9 mouse cellular contexts compared by ENCODE assay signal in the genomic region with DNA sequence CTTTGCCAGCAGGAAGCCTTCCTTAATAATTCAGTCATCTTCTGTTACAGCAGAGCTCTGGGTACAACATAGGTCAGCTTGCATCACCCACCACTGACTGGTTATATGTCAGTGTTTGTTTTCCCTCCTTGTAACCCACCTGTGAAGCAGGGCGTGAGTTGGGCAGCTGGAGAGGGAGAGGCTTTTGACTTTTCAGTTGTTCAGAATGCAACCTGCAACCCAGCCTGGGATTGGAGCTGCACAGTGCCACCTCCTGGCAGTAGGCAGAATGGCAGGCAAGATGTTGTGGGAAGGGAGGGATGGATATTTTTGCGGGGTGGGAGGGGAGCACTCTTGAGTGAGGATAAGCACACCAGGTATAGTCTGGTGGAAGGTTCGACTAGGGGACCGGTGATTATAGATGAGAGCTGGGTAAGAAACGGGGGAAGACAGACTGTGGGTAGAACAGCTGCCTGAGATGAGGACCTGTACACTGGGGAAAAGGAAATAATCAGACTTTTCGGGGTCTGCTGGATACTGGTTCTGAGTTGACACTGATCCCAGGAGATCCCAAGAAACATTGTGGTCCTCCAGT. TPM values are rescaled to one million over a fixed set of nuclear protein-coding genes. Genes with fewer than 3 reads are reported as not detected.
DNase-seq lines count a peak whose midpoint lies in the region; ATAC-seq and TF ChIP-seq lines count a peak whose summit lies in the region.
"Had no signal": no experiment of that assay in that cellular context is flagged by ENCODE, and none has a peak within 500 bp of the region (broad histone marks: within the 10 kb centered on the region; RNA-seq: fewer than 3 reads in every experiment).

No protein-coding gene starts in this region.

- peaks cover 0 to 5% of the 10 kb centered on the region in 2 experiments; a peak in 1 of 4 replicates for H3K4me1 ChIP-seq in MEL (ENCODE audit: control insufficient read depth in 1 of 2, insufficient read depth in 2 of 2, low read length in 2 of 2)
- H3K4me1 ChIP-seq in heart, postnatal 0 days (ENCODE audit: control insufficient read depth, insufficient read depth), result no peaks in the 10 kb centered on the region
- H3K4me1 ChIP-seq in small intestine, adult 2 months (ENCODE audit: control insufficient read depth, insufficient read depth, insufficient read length, low read length), result peaks cover 4% of the 10 kb centered on the region; the same call in 1 of the 2 replicates
- H3K4me1 ChIP-seq: limb, embryonic 12.5 days had no signal

- 18% methylated on average over 6 of the region's 6 CpGs for WGBS in heart, postnatal 0 days
- 18% methylated on average over 6 of the region's 6 CpGs for WGBS in small intestine, adult 2 months

- TF ChIP-seq CTCF in MEL (IDR thresholded peaks at IDR 0.05 in 2 of 3, conservative IDR thresholded peaks at IDR 0.05 in 1 of 3; ENCODE audit: control insufficient read depth in 1 of 3, insufficient read depth in 1 of 3, low read depth in 2 of 3, low read length in 3 of 3, poor library complexity in 1 of 3, severe bottlenecking in 1 of 3), result peak; percentile 95 to 97 (median 97)
- TF ChIP-seq CTCF in heart, postnatal 0 days (IDR thresholded peaks at IDR 0.05; ENCODE audit: low read depth), result peak; percentile 96
- peak; percentile 86 for TF ChIP-seq CTCF in left cerebral cortex, adult 2 months (IDR thresholded peaks at IDR 0.05)
- TF ChIP-seq CTCF in small intestine, adult 2 months (IDR thresholded peaks at IDR 0.05; ENCODE audit: extremely low read depth, insufficient read length, insufficient replicate concordance, low read depth, low read length), result peak; percentile 93; the same call in 1 of the 2 replicates

- H3K9ac ChIP-seq in MEL (ENCODE audit: control insufficient read depth, low read depth, low read length, poor library complexity, severe bottlenecking), result no peak overlapping the region
- no peak overlapping the region for H3K9ac ChIP-seq in heart, postnatal 0 days (replicated peaks; ENCODE audit: low read depth, low read length)
- H3K9ac ChIP-seq: limb, embryonic 12.5 days had no signal

- no peaks in the 10 kb centered on the region for H3K27me3 ChIP-seq in MEL (ENCODE audit: control insufficient read depth in 1 of 2, insufficient read depth in 2 of 2, low read length in 2 of 2)
- 0 out of 2 replicates have a peak, but pooled peaks cover 12% of the 10 kb centered on the region for H3K27me3 ChIP-seq in heart, postnatal 0 days (ENCODE audit: control insufficient read depth, insufficient read depth, low read length)
- no peaks in the 10 kb centered on the region for H3K27me3 ChIP-seq in small intestine, adult 2 months (ENCODE audit: control insufficient read depth, insufficient read depth, low read length)

- no peak overlapping the region for H3K27ac ChIP-seq in MEL (ENCODE audit: control insufficient read depth, low read depth, low read length)
- no peak overlapping the region for H3K27ac ChIP-seq in heart, postnatal 0 days (ENCODE audit: low read depth)
- no peak overlapping the region for H3K27ac ChIP-seq in left cerebral cortex, adult 2 months
- H3K27ac ChIP-seq in small intestine, adult 2 months (ENCODE audit: insufficient read depth, low read depth, low read length), result no peak overlapping the region
- H3K27ac ChIP-seq: limb, embryonic 12.5 days had no signal

- TF ChIP-seq RAD21 in MEL (IDR thresholded peaks at IDR 0.05; ENCODE audit: low read depth, low read length), result peak; percentile 81

- ATAC-seq in heart, postnatal 0 days (ENCODE audit: insufficient read depth, low read depth), result no peak
- ATAC-seq in megakaryocyte-erythroid progenitor cell, adult 5-6 weeks (replicated peaks; ENCODE audit: low FRiP score, low TSS enrichment, poor library complexity, severe bottlenecking), result peak; percentile 54

- no peak overlapping the region for H3K4me3 ChIP-seq in MEL (ENCODE audit: control insufficient read depth in 1 of 2, insufficient read depth in 1 of 2, low read depth in 2 of 2, low read length in 2 of 2)
- no peak overlapping the region for H3K4me3 ChIP-seq in heart, postnatal 0 days (ENCODE audit: low read depth, low read length)
- no peak overlapping the region for H3K4me3 ChIP-seq in left cerebral cortex, adult 2 months
- H3K4me3 ChIP-seq in small intestine, adult 2 months (ENCODE audit: low read depth, low read length), result no peak overlapping the region
- H3K4me3 ChIP-seq: limb, embryonic 12.5 days had no signal

- H3K79me2 ChIP-seq in MEL (ENCODE audit: control insufficient read depth, insufficient read depth, low read length, poor library complexity), result no peaks in the 10 kb centered on the region

- peak; percentile 95 for DNase-seq in heart, adult 11 months
- no peak for DNase-seq in heart, postnatal 25 days (ENCODE audit: low spot score)
- DNase-seq in MEL (ENCODE audit: low read depth, low spot score), result peak; percentile 81
- DNase-seq in cerebellum, postnatal 4 days (ENCODE audit: low spot score in 2 of 2), result peak; percentile 50 to 65
- peak; percentile 34 for DNase-seq in heart, postnatal 0 days (ENCODE audit: low spot score)
- DNase-seq in left cerebral cortex, adult 2 months (ENCODE audit: extremely low spot score in 1 of 2, low spot score in 2 of 2), result peak; percentile 51 to 65

- peaks cover 0 to 3% of the 10 kb centered on the region in 2 experiments; a peak in 1 of 4 replicates for H3K36me3 ChIP-seq in MEL (ENCODE audit: control insufficient read depth in 1 of 2, insufficient read depth in 2 of 2, low read length in 2 of 2)
- H3K36me3 ChIP-seq in heart, postnatal 0 days (replicated peaks; ENCODE audit: control insufficient read depth, insufficient read depth, low read length), result no peaks in the 10 kb centered on the region
- no peaks in the 10 kb centered on the region for H3K36me3 ChIP-seq in small intestine, adult 2 months (ENCODE audit: control insufficient read depth, insufficient read depth, low read length)
- H3K36me3 ChIP-seq: limb, embryonic 12.5 days had no signal

- H3K4me2 ChIP-seq in heart, postnatal 0 days (ENCODE audit: low read depth, low read length), result no peak overlapping the region
- H3K4me2 ChIP-seq: limb, embryonic 12.5 days had no signal

- no peaks in the 10 kb centered on the region for H3K9me3 ChIP-seq in MEL (replicated peaks; ENCODE audit: insufficient read depth, low read length)
- H3K9me3 ChIP-seq in heart, postnatal 0 days (replicated peaks; ENCODE audit: control insufficient read depth, low read length), result no peaks in the 10 kb centered on the region
- H3K9me3 ChIP-seq: limb, embryonic 12.5 days had no signal

- no peak for TF ChIP-seq POLR2A in MEL (IDR thresholded peaks at IDR 0.05; ENCODE audit: control insufficient read depth in 1 of 2, insufficient read depth in 1 of 2, low read depth in 1 of 2, low read length in 2 of 2, poor library complexity in 1 of 2)
- no peak for TF ChIP-seq POLR2A in small intestine, adult 2 months (IDR thresholded peaks at IDR 0.05; ENCODE audit: low read depth, low read length)

- intact Hi-C loops in heart, postnatal 25 days (cut with DNase I), result loop anchor here (1.0 to 5.0 kb wide), 3 partner anchors 38 to 88 kb away; no protein-coding TSS in a partner anchor
- intact Hi-C loops in left cerebral cortex, adult 2 months (cut with DNase I), result loop anchor here (1.0 kb wide), 1 partner anchor 38 kb away; no protein-coding TSS in a partner anchor

- TF ChIP-seq EP300 in MEL (IDR thresholded peaks at IDR 0.05; ENCODE audit: low read depth in 1 of 2, low read length in 2 of 2), result no peak
- no peak for TF ChIP-seq EP300 in heart, postnatal 0 days (IDR thresholded peaks at IDR 0.05; ENCODE audit: low read depth)

TF ChIP-seq in MEL, 35 proteins besides CTCF, POLR2A, EP300 and RAD21 (continues in another document):
- TF ChIP-seq USF1 (IDR thresholded peaks at IDR 0.05; ENCODE audit: low read depth, low read length), result no peak
- TF ChIP-seq MAZ (IDR thresholded peaks at IDR 0.05; ENCODE audit: low read depth, low read length), result peak; percentile 52; the same call in 1 of the 2 replicates
- TF ChIP-seq SMC3 (IDR thresholded peaks at IDR 0.05; ENCODE audit: low read depth, low read length), result peak; percentile 96

RNA-seq across cellular contexts. Expression of gene Pdzk1ip1, which starts 2.9 kb away (rescaled TPM):
- total RNA-seq in heart, postnatal 25 days (2021), result 1 to 10 TPM in 1 of 2 experiments, not detected in 1; 1.0 TPM
- total RNA-seq in MEL (2012; rRNA removed), result not detected in 2 replicates
- polyA plus RNA-seq in MEL (2012; ENCODE audit: insufficient read depth in 1 of 2, insufficient read length in 2 of 2, low read depth in 1 of 2, low replicate concordance in 2 of 2, missing spikeins in 1 of 2), result under 1 TPM in 1 of 2 experiments, not detected in 1; 0.14 TPM
- 0.97 and 4.2 TPM in 2 replicates for total RNA-seq in heart, postnatal 0 days (2014; rRNA removed; ENCODE audit: low replicate concordance)
- 0.90 and 1.0 TPM in 2 replicates for polyA plus RNA-seq in heart, postnatal 0 days (2015; fragmentation: Nextera tagmentation; extraction: Ambion mirVana)
- total RNA-seq in left cerebral cortex, adult 2 months (2021), result under 1 TPM in 1 of 2 experiments, not detected in 1; 0.75 TPM
- total RNA-seq in megakaryocyte-erythroid progenitor cell, adult 5-6 weeks (2014; fragmentation: Nextera tagmentation), result 22.0 and 28.7 TPM in 2 replicates
- 5.9 and 34.2 TPM in 2 replicates for total RNA-seq in megakaryocyte-erythroid progenitor cell, adult 5-6 weeks (2017)
- 8.4 and 10.7 TPM in 2 replicates for polyA plus RNA-seq in small intestine, adult 2 months (2012; rRNA removed)

RNA-seq across cellular contexts. Expression of gene Tal1, which starts 29.4 kb away (rescaled TPM):
- total RNA-seq in heart, postnatal 25 days (2021), result 1 to 10 TPM; 3.7 to 4.0 TPM
- total RNA-seq in MEL (2012; rRNA removed), result 21.2 and 34.9 TPM in 2 replicates
- polyA plus RNA-seq in MEL (2012; ENCODE audit: insufficient read depth in 1 of 2, insufficient read length in 2 of 2, low read depth in 1 of 2, low replicate concordance in 2 of 2, missing spikeins in 1 of 2), result 10 to 100 TPM in 1 of 2 experiments, not detected in 1; 48.9 TPM
- total RNA-seq in heart, postnatal 0 days (2014; rRNA removed; ENCODE audit: low replicate concordance), result 10.1 and 10.7 TPM in 2 replicates
- 0.78 and 0.80 TPM in 2 replicates for polyA plus RNA-seq in heart, postnatal 0 days (2015; fragmentation: Nextera tagmentation; extraction: Ambion mirVana)
- 1 to 10 TPM; 1.5 TPM for total RNA-seq in left cerebral cortex, adult 2 months (2021)
- 99.5 and 115 TPM in 2 replicates for total RNA-seq in megakaryocyte-erythroid progenitor cell, adult 5-6 weeks (2014; fragmentation: Nextera tagmentation)
- total RNA-seq in megakaryocyte-erythroid progenitor cell, adult 5-6 weeks (2017), result 56.3 and 63.8 TPM in 2 replicates
- polyA plus RNA-seq in small intestine, adult 2 months (2012; rRNA removed), result 0.71 and 1.8 TPM in 2 replicates

RNA-seq across cellular contexts. Expression of gene Cyp4x1, which starts 48.5 kb away (rescaled TPM):
- not detected for total RNA-seq in heart, postnatal 25 days (2021)
- total RNA-seq in MEL (2012; rRNA removed), result 0.04 and 0.07 TPM in 2 replicates
- under 1 TPM in 1 of 2 experiments, not detected in 1; 0.47 TPM for polyA plus RNA-seq in MEL (2012; ENCODE audit: insufficient read depth in 1 of 2, insufficient read length in 2 of 2, low read depth in 1 of 2, low replicate concordance in 2 of 2, missing spikeins in 1 of 2)
- total RNA-seq in heart, postnatal 0 days (2014; rRNA removed; ENCODE audit: low replicate concordance), result not detected in 2 replicates
- not detected in 2 replicates for polyA plus RNA-seq in heart, postnatal 0 days (2015; fragmentation: Nextera tagmentation; extraction: Ambion mirVana)
- 10 to 100 TPM; 12.7 to 14.6 TPM for total RNA-seq in left cerebral cortex, adult 2 months (2021)
- not detected in 2 replicates for total RNA-seq in megakaryocyte-erythroid progenitor cell, adult 5-6 weeks (2014; fragmentation: Nextera tagmentation)
- 0.27 TPM in 1 of 2 replicates, not detected in the other for total RNA-seq in megakaryocyte-erythroid progenitor cell, adult 5-6 weeks (2017)
- polyA plus RNA-seq in small intestine, adult 2 months (2012; rRNA removed), result not detected in 2 replicates
- polyA plus RNA-seq: limb, embryonic 12.5 days had no signal

Comparison
In these comparisons a context has a peak if more than half of its experiments do, and no peak if none do; other contexts are left out.
1. RNA of gene Cyp4x1, which starts 48.5 kb away (total RNA-seq): 12.7 to 14.6 TPM in left cerebral cortex, adult 2 months; 0.04 to 0.07 TPM in MEL, not detected in heart, postnatal 25 days, not detected in heart, postnatal 0 days and 0.27 TPM in megakaryocyte-erythroid progenitor cell, adult 5-6 weeks; every median in the first group is over 10 times any median in the second.
2. Peak in every context shown above with its lines, with median percentiles within 50 percentile points of each other: CTCF ChIP-seq.